Mouse (Mus musculus): Measurements from ENCODE around the gene Ogn. TPM values are rescaled to one million over a fixed set of nuclear protein-coding genes. Genes with fewer than 3 reads are reported as not detected.

Ogn gene
- polyA plus RNA-seq, 1 experiment: not detected

DNA sequence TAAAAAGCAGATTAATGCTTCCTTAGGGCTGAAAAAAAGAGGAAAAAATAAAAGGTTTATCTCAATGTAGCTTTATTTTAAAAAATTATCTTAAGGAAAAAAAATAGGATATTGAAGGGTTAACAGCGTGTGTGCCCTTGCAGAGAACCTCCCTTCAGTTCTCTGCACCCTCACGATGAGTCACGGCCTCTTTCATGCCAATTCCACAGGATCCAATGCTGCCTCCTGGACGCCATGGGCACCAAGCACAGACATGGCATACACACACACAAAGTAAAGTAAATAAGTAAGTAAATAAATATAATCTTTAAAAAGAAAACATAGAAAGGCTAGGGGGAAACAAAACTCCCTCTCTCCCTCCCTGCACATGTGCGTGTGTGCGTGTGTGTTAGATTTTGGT, 34.8 kb downstream of the Ogn start:
- H3K4me3 ChIP-seq (ENCODE audit: insufficient read depth, low read length): no peak overlapping the region
- no peak overlapping the region for H3K27ac ChIP-seq (ENCODE audit: insufficient read depth, low read depth, low read length)
- 0 out of 2 replicates have a peak, but pooled peaks cover 2% of the 10 kb centered on the region for H3K4me1 ChIP-seq (ENCODE audit: control insufficient read depth, insufficient read depth, low read length)
- TF ChIP-seq CTCF (IDR thresholded peaks at IDR 0.05; ENCODE audit: low read depth, low read length) (no peak), POLR2A (IDR thresholded peaks at IDR 0.05; ENCODE audit: borderline replicate concordance, low read depth, low read length) (no peak)

DNA sequence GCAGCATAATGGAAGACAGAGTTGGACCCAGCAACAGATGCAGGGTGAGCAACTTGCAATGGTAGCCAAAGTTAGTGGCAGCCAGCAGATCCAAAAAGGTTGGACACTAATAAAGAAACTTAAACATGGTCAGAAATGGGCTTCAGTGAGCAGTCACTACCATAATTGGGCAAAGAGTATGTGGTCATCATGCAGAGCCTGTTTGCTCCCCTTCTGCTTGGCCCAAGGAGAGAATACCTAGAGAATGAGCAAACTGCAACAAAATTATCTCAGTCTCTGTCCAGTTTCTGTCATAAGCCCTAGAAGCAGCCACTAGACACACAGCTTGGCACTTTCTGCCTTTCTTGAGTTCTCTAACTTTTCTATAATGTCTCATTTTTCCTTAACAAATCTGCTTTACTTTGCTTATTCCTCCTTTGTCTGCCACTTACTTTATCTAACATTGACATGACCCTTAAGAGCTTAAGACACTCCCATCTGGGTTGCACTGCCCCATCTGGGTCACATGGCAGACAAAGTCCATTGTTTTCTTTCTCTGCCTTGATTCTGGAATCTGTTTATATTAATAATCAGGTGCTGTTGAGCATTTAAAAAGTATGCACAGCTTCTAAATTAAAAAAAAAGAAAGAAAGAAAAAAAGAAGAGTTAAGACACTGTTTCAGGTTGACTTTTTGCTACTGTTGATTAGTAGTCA, 36.0 kb downstream of the Ogn start:
- no peak overlapping the region for H3K27ac ChIP-seq (ENCODE audit: insufficient read depth, low read depth, low read length)
- 0 out of 2 replicates have a peak, but pooled peaks cover 2% of the 10 kb centered on the region for H3K4me1 ChIP-seq (ENCODE audit: control insufficient read depth, insufficient read depth, low read length)
- TF ChIP-seq POLR2A (IDR thresholded peaks at IDR 0.05; ENCODE audit: borderline replicate concordance, low read depth, low read length): no peak
- no peak for TF ChIP-seq CTCF (IDR thresholded peaks at IDR 0.05; ENCODE audit: low read depth, low read length)
- H3K4me3 ChIP-seq (ENCODE audit: insufficient read depth, low read length): no peak overlapping the region

GRCm38 (mm10) chr13:49644731-49645529, 37.1 kb downstream of the Ogn start:
- no peak for TF ChIP-seq CTCF (IDR thresholded peaks at IDR 0.05; ENCODE audit: low read depth, low read length)
- Histone ChIP-seq H3K4me1 (ENCODE audit: control insufficient read depth, insufficient read depth, low read length) (0 out of 2 replicates have a peak, but pooled peaks cover 2% of the 10 kb centered on the region), H3K27ac (ENCODE audit: insufficient read depth, low read depth, low read length) (no peak overlapping the region), H3K4me3 (ENCODE audit: insufficient read depth, low read length) (no peak overlapping the region)

GRCm38 (mm10) chr13:49646019-49646418, 38.2 kb downstream of the Ogn start:
- 0 out of 2 replicates have a peak, but pooled peaks cover 2% of the 10 kb centered on the region for H3K4me1 ChIP-seq (ENCODE audit: control insufficient read depth, insufficient read depth, low read length)
- TF ChIP-seq CTCF (IDR thresholded peaks at IDR 0.05; ENCODE audit: low read depth, low read length): no peak
- TF ChIP-seq POLR2A (IDR thresholded peaks at IDR 0.05; ENCODE audit: borderline replicate concordance, low read depth, low read length): no peak

GRCm38 (mm10) chr13:49651136-49651535, 43.3 kb downstream of the Ogn start:
- TF ChIP-seq POLR2A (IDR thresholded peaks at IDR 0.05; ENCODE audit: borderline replicate concordance, low read depth, low read length): no peak
- TF ChIP-seq CTCF (IDR thresholded peaks at IDR 0.05; ENCODE audit: low read depth, low read length): no peak
- Histone ChIP-seq H3K4me1 (ENCODE audit: control insufficient read depth, insufficient read depth, low read length) (peaks cover 3% of the 10 kb centered on the region; the same call in 1 of the 2 replicates), H3K4me3 (ENCODE audit: insufficient read depth, low read length) (no peak overlapping the region), H3K27ac (ENCODE audit: insufficient read depth, low read depth, low read length) (no peak overlapping the region)

More at GRCm38 (mm10) chr13:49646019-49646418, 38.2 kb downstream of the Ogn start:
- Histone ChIP-seq H3K4me3 (ENCODE audit: insufficient read depth, low read length) (no peak overlapping the region), H3K27ac (ENCODE audit: insufficient read depth, low read depth, low read length) (no peak overlapping the region)

GRCm38 (mm10) chr13:49651781-49652351, 44.0 kb downstream of the Ogn start:
- TF ChIP-seq CTCF (IDR thresholded peaks at IDR 0.05; ENCODE audit: low read depth, low read length): no peak
- no peak for TF ChIP-seq POLR2A (IDR thresholded peaks at IDR 0.05; ENCODE audit: borderline replicate concordance, low read depth, low read length)
- Histone ChIP-seq H3K27ac (ENCODE audit: insufficient read depth, low read depth, low read length) (no peak overlapping the region), H3K4me3 (ENCODE audit: insufficient read depth, low read length) (peak overlapping the region; percentile 89), H3K4me1 (ENCODE audit: control insufficient read depth, insufficient read depth, low read length) (peaks cover 3% of the 10 kb centered on the region; the same call in 1 of the 2 replicates)

DNA sequence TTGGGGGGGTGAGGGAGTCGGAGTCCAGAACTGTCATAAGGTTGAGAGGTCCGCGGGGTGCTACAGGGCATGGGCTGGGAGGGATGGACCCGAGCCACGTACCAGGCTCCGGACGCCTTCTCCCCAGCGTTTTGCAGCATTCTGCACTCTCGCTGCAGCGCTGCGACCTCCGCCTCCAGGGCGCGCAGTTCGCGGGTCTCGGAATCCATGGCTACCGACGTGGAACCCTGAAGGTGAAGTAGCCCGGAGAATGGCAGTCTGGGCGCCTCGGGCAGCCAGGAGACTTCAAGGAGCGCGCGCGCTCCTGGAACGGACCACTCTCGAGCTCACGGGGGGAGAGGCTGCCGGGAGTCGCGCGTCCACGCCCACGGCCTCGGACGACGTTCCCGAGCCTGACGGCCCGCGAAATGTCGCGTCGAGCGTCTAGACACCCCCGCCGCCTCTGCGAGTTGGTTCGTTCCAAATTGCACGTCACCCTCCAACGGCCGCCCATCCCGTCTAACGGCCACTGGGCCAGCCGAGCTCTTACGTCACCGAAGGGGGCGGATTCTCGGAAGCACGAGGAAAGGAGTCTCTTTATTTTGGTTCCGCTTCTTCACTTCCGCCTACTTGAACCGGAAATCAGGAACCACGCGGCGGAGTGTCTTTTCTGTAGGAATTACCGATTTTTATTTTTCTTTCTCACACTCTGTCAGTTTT, 44.8 kb downstream of the Ogn start, which contains the start of the genes Cenpp and Nol8:
TSS of gene Cenpp (minus strand) at position 305 of the 699 bp plus-strand sequence.
TSS of gene Nol8 (plus strand) at position 598 of the 699 bp plus-strand sequence.
- Histone ChIP-seq H3K4me1 (ENCODE audit: control insufficient read depth, insufficient read depth, low read length) (peaks cover 3% of the 10 kb centered on the region; the same call in 1 of the 2 replicates), H3K27ac (ENCODE audit: insufficient read depth, low read depth, low read length) (peak within 1 kb of the TSS; percentile 69), H3K4me3 (ENCODE audit: insufficient read depth, low read length) (peak within 1 kb of the TSS; percentile 91)
- TF ChIP-seq CTCF (IDR thresholded peaks at IDR 0.05; ENCODE audit: low read depth, low read length) (no peak), POLR2A (IDR thresholded peaks at IDR 0.05; ENCODE audit: borderline replicate concordance, low read depth, low read length) (no peak)

- Histone ChIP-seq H3K4me1 (ENCODE audit: control insufficient read depth, insufficient read depth, low read length) (peaks cover 3% of the 10 kb centered on the region; the same call in 1 of the 2 replicates), H3K4me3 (ENCODE audit: insufficient read depth, low read length) (peak overlapping the region; percentile 91), H3K27ac (ENCODE audit: insufficient read depth, low read depth, low read length) (peak overlapping the region; percentile 69)
- no peak for TF ChIP-seq POLR2A (IDR thresholded peaks at IDR 0.05; ENCODE audit: borderline replicate concordance, low read depth, low read length)
- no peak for TF ChIP-seq CTCF (IDR thresholded peaks at IDR 0.05; ENCODE audit: low read depth, low read length)
Measured at GRCm38 (mm10) chr13:49653180-49653541, 45.3 kb downstream of the Ogn start.

Other genes starting within 250 kb of the Ogn start
- 3.6 and 3.8 TPM in 2 replicates for gene Ippk, start 186.8 kb upstream of the Ogn start, polyA plus RNA-seq (2012; ENCODE audit: insufficient read depth, insufficient read length, missing spikeins)
- gene Tes3-ps, start 114.7 kb upstream of the Ogn start, polyA plus RNA-seq (2012; ENCODE audit: insufficient read depth, insufficient read length, missing spikeins): 1.2 and 1.8 TPM in 2 replicates
- not detected in 2 replicates for gene Ecm2, start 103.2 kb upstream of the Ogn start, polyA plus RNA-seq (2012; ENCODE audit: insufficient read depth, insufficient read length, missing spikeins)
- not detected in 2 replicates for gene Aspn, start 63.6 kb upstream of the Ogn start, polyA plus RNA-seq (2012; ENCODE audit: insufficient read depth, insufficient read length, missing spikeins)
- gene Omd, start 25.6 kb upstream of the Ogn start, polyA plus RNA-seq (2012; ENCODE audit: insufficient read depth, insufficient read length, missing spikeins): not detected in 2 replicates
- 6.9 and 8.3 TPM in 2 replicates for gene Cenpp, start 44.7 kb downstream of the Ogn start, polyA plus RNA-seq (2012; ENCODE audit: insufficient read depth, insufficient read length, missing spikeins)
- 8.7 and 13.0 TPM in 2 replicates for gene Nol8, start 45.0 kb downstream of the Ogn start, polyA plus RNA-seq (2012; ENCODE audit: insufficient read depth, insufficient read length, missing spikeins)
- 22.5 and 33.2 TPM in 2 replicates for gene Iars, start 74.1 kb downstream of the Ogn start, polyA plus RNA-seq (2012; ENCODE audit: insufficient read depth, insufficient read length, missing spikeins)
- gene Gm30302, start 191.0 kb downstream of the Ogn start, polyA plus RNA-seq (2012; ENCODE audit: insufficient read depth, insufficient read length, missing spikeins): not detected in 2 replicates